Mouse (Mus musculus): ENCODE results near the gene Hormad2. TPM values are rescaled to one million over a fixed set of nuclear protein-coding genes. Genes with fewer than 3 reads are reported as not detected.

Gene Hormad2
- total and polyA plus RNA-seq, 3 experiments: not detected

GRCm38 (mm10) chr11:4318011-4318410 lies 122.9 kb downstream of the Hormad2 start:
- no peaks in the 10 kb centered on the region for H3K27me3 ChIP-seq (replicated peaks)
- dilution Hi-C loops (cut with MboI; ENCODE audit: extremely low pct_ligation_motif_present, extremely low pct_unique_long_range_greater_than_20kb, low sequenced_read_pairs) (no loop called here), in situ Hi-C loops (cut with MboI; ENCODE audit: low pct_ligation_motif_present, low pct_unique_long_range_greater_than_20kb, low sequenced_read_pairs) (loop anchor here (5.0 kb wide), 1 partner anchor 51 kb away; no protein-coding TSS in a partner anchor)
- H3K36me3 ChIP-seq (replicated peaks in 1 of 2; ENCODE audit: control insufficient read depth in 1 of 2, insufficient read depth in 1 of 2, low read length in 1 of 2): no peaks in the 10 kb centered on the region
- no peak overlapping the region for H3K4me2 ChIP-seq (ENCODE audit: insufficient read depth, low read depth, poor library complexity, severe bottlenecking)
- no peak for TF ChIP-seq ELF1 (IDR thresholded peaks at IDR 0.05; ENCODE audit: low read depth, low read length)
- TF ChIP-seq USF1 (IDR thresholded peaks at IDR 0.05; ENCODE audit: low read depth, low read length): no peak
- no peak for TF ChIP-seq CHD2 (IDR thresholded peaks at IDR 0.05; ENCODE audit: low read length)
- no peak for TF ChIP-seq MXI1 (IDR thresholded peaks at IDR 0.05; ENCODE audit: low read depth, low read length)
- no peak for TF ChIP-seq MAX (IDR thresholded peaks at IDR 0.05; ENCODE audit: low read length)
- no peak for TF ChIP-seq NRF1 (IDR thresholded peaks at IDR 0.05; ENCODE audit: low read depth, low read length)
- TF ChIP-seq NELFE (IDR thresholded peaks at IDR 0.05; ENCODE audit: low read depth, low read length): no peak
- TF ChIP-seq HCFC1 (IDR thresholded peaks at IDR 0.05; ENCODE audit: low read depth, low read length): no peak
- TF ChIP-seq RCOR1 (conservative IDR thresholded peaks at IDR 0.05; ENCODE audit: low read depth, low read length): no peak
- TF ChIP-seq KAT2A (IDR thresholded peaks at IDR 0.05; ENCODE audit: insufficient replicate concordance, low read length): no peak
- TF ChIP-seq IRF4 (IDR thresholded peaks at IDR 0.05; ENCODE audit: low read depth, low read length): no peak
- no peak for TF ChIP-seq MAFK (IDR thresholded peaks at IDR 0.05; ENCODE audit: insufficient replicate concordance, low read length)
- no peak for TF ChIP-seq ZC3H11A (IDR thresholded peaks at IDR 0.05; ENCODE audit: low read depth, low read length)
- no peak for TF ChIP-seq PAX5 (IDR thresholded peaks at IDR 0.05; ENCODE audit: low read length)
- no peak for TF ChIP-seq SMC3 (IDR thresholded peaks at IDR 0.05; ENCODE audit: low read depth, low read length)
- H3K9me3 ChIP-seq (replicated peaks; ENCODE audit: low read length): no peaks in the 10 kb centered on the region
- H3K4me3 ChIP-seq (replicated peaks in 1 of 3; ENCODE audit: low read depth in 2 of 3, low read length in 2 of 3, poor library complexity in 1 of 3): no peak overlapping the region
- no peak overlapping the region for H3K9ac ChIP-seq (ENCODE audit: insufficient read depth, low read depth)
- no peak for DNase-seq (ENCODE audit: extremely low read depth)
- no peak overlapping the region for H3K27ac ChIP-seq (ENCODE audit: insufficient read depth, low read depth)
- H3K79me2 ChIP-seq (replicated peaks; ENCODE audit: control insufficient read depth, extremely low read depth, insufficient read depth, poor library complexity, severe bottlenecking): no peaks in the 10 kb centered on the region
- peaks cover 7 to 29% of the 10 kb centered on the region in 2 experiments for H3K4me1 ChIP-seq (ENCODE audit: control insufficient read depth in 1 of 2, insufficient read depth in 2 of 2)

GRCm38 (mm10) chr11:4317287-4317686 lies 123.6 kb downstream of the Hormad2 start:
- H3K27me3 ChIP-seq (replicated peaks): no peaks in the 10 kb centered on the region
- H3K4me2 ChIP-seq (ENCODE audit: insufficient read depth, low read depth, poor library complexity, severe bottlenecking): no peak overlapping the region
- H3K9me3 ChIP-seq (replicated peaks; ENCODE audit: low read length): no peaks in the 10 kb centered on the region
- no peak for DNase-seq (ENCODE audit: extremely low read depth)
- in situ Hi-C loops (cut with MboI; ENCODE audit: low pct_ligation_motif_present, low pct_unique_long_range_greater_than_20kb, low sequenced_read_pairs): loop anchor here (5.0 kb wide), 1 partner anchor 50 kb away; no protein-coding TSS in a partner anchor
- H3K9ac ChIP-seq (ENCODE audit: insufficient read depth, low read depth): no peak overlapping the region
- H3K4me1 ChIP-seq (ENCODE audit: control insufficient read depth in 1 of 2, insufficient read depth in 2 of 2): peaks cover 8 to 31% of the 10 kb centered on the region in 2 experiments
- H3K27ac ChIP-seq (ENCODE audit: insufficient read depth, low read depth): no peak overlapping the region
- no peaks in the 10 kb centered on the region for H3K79me2 ChIP-seq (replicated peaks; ENCODE audit: control insufficient read depth, extremely low read depth, insufficient read depth, poor library complexity, severe bottlenecking)
- dilution Hi-C loops (cut with MboI; ENCODE audit: extremely low pct_ligation_motif_present, extremely low pct_unique_long_range_greater_than_20kb, low sequenced_read_pairs): no loop called here
- TF ChIP-seq RCOR1 (conservative IDR thresholded peaks at IDR 0.05; ENCODE audit: low read depth, low read length) (no peak), POLR2AphosphoS2 (IDR thresholded peaks at IDR 0.05; ENCODE audit: low read depth, low read length) (no peak), ZNF384 (IDR thresholded peaks at IDR 0.05; ENCODE audit: low read depth, low read length) (no peak), UBTF (IDR thresholded peaks at IDR 0.05; ENCODE audit: low read depth, low read length) (no peak), JUN (IDR thresholded peaks at IDR 0.05; ENCODE audit: insufficient read depth, low read depth, low read length) (no peak), SMC3 (IDR thresholded peaks at IDR 0.05; ENCODE audit: low read depth, low read length) (no peak)
- H3K4me3 ChIP-seq (replicated peaks in 1 of 3; ENCODE audit: low read depth in 2 of 3, low read length in 2 of 3, poor library complexity in 1 of 3): no peak overlapping the region
- H3K36me3 ChIP-seq (replicated peaks in 1 of 2; ENCODE audit: control insufficient read depth in 1 of 2, insufficient read depth in 1 of 2, low read length in 1 of 2): no peaks in the 10 kb centered on the region

Measured in CH12.LX (cell line).